In the genomic region with DNA sequence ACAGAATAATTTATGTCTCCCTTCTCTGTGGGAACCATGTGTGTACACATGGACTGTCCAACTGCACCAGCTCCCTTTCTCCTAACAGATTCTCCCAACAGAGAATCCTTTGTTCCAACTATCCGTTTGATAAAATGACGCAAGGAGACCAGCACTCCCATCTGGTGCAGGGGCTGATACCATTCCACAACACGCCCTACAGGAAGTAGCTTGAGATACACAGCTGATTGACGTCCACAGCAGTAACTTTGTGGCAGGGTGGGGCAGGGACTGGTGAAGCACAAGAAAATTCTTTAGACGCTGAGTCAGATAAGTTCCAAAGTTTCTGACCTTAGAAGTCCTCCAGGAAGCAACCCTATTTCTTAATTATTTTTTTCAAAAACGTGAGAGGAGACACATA, we compare ENCODE assay signal across 8 mouse cellular contexts.
DNase-seq lines count a peak whose midpoint lies in the region; ATAC-seq and TF ChIP-seq lines count a peak whose summit lies in the region.

No protein-coding gene starts in this region.

- TF ChIP-seq CTCF in kidney, postnatal 0 days (IDR thresholded peaks at IDR 0.05; ENCODE audit: low read depth): no peak
- TF ChIP-seq CTCF in intestine, postnatal 0 days (IDR thresholded peaks at IDR 0.05; ENCODE audit: low read depth): no peak

- no peaks in the 10 kb centered on the region; the same call in 1 of the 2 replicates for H3K4me1 ChIP-seq in kidney, postnatal 0 days (replicated peaks; ENCODE audit: insufficient read depth, low read length)
- H3K4me1 ChIP-seq in kidney, embryonic 15.5 days: peaks cover 16% of the 10 kb centered on the region
- H3K4me1 ChIP-seq in intestine, postnatal 0 days (replicated peaks; ENCODE audit: control insufficient read depth, insufficient read depth, low read length): peaks cover 5% of the 10 kb centered on the region; the same call in 1 of the 2 replicates
- H3K4me1 ChIP-seq in forebrain, embryonic 13.5 days: 0 out of 2 replicates have a peak, but pooled peaks cover 3% of the 10 kb centered on the region
- H3K4me1 ChIP-seq in forebrain, embryonic 11.5 days (replicated peaks; ENCODE audit: control insufficient read depth, insufficient read depth, low read length): no peaks in the 10 kb centered on the region

- H3K27ac ChIP-seq in kidney, postnatal 0 days: no peak overlapping the region
- no peak overlapping the region for H3K27ac ChIP-seq in kidney, embryonic 15.5 days
- no peak overlapping the region for H3K27ac ChIP-seq in intestine, postnatal 0 days (ENCODE audit: low read depth, low read length)
- H3K27ac ChIP-seq in forebrain, embryonic 13.5 days: no peak overlapping the region
- no peak overlapping the region for H3K27ac ChIP-seq in forebrain, embryonic 11.5 days (ENCODE audit: low read depth, low read length)

- H3K9ac ChIP-seq in kidney, postnatal 0 days (ENCODE audit: low read depth, low read length): no peak overlapping the region
- H3K9ac ChIP-seq in kidney, embryonic 15.5 days: no peak overlapping the region
- H3K9ac ChIP-seq in intestine, postnatal 0 days (ENCODE audit: low read depth, low read length): no peak overlapping the region
- no peak overlapping the region for H3K9ac ChIP-seq in forebrain, embryonic 13.5 days
- no peak overlapping the region for H3K9ac ChIP-seq in forebrain, embryonic 11.5 days (ENCODE audit: low read length)

- H3K27me3 ChIP-seq in kidney, postnatal 0 days (ENCODE audit: insufficient read depth, low read length): no peaks in the 10 kb centered on the region
- no peaks in the 10 kb centered on the region for H3K27me3 ChIP-seq in kidney, embryonic 15.5 days
- H3K27me3 ChIP-seq in intestine, postnatal 0 days (replicated peaks; ENCODE audit: control insufficient read depth, insufficient read depth, low read length): no peaks in the 10 kb centered on the region
- no peaks in the 10 kb centered on the region for H3K27me3 ChIP-seq in forebrain, embryonic 13.5 days
- H3K27me3 ChIP-seq in forebrain, embryonic 11.5 days (ENCODE audit: control insufficient read depth, insufficient read depth, low read length): no peaks in the 10 kb centered on the region

- no peak overlapping the region for H3K4me2 ChIP-seq in kidney, postnatal 0 days (ENCODE audit: low read length)
- H3K4me2 ChIP-seq in kidney, embryonic 15.5 days: no peak overlapping the region
- H3K4me2 ChIP-seq in intestine, postnatal 0 days (replicated peaks; ENCODE audit: low read depth): 0 out of 2 replicates have a peak overlapping the region, but pooled peaks have one; percentile 6
- no peak overlapping the region for H3K4me2 ChIP-seq in forebrain, embryonic 13.5 days
- no peak overlapping the region for H3K4me2 ChIP-seq in forebrain, embryonic 11.5 days (ENCODE audit: low read depth, low read length, severe bottlenecking)

- WGBS in kidney, postnatal 0 days: 42% methylated on average over 6 of the region's 6 CpGs
- 53% methylated on average over 6 of the region's 6 CpGs for whole genome bisulfite sequencing in kidney, embryonic 15.5 days
- 21% methylated on average over 6 of the region's 6 CpGs for WGBS in intestine, postnatal 0 days
- 81% methylated on average over 6 of the region's 6 CpGs for WGBS in forebrain, embryonic 13.5 days
- 79% methylated on average over 6 of the region's 6 CpGs for WGBS in forebrain, embryonic 11.5 days

- no peaks in the 10 kb centered on the region for H3K36me3 ChIP-seq in kidney, postnatal 0 days (ENCODE audit: insufficient read depth, low read length)
- peaks cover 17% of the 10 kb centered on the region; the same call in 1 of the 2 replicates for H3K36me3 ChIP-seq in kidney, embryonic 15.5 days
- no peaks in the 10 kb centered on the region for H3K36me3 ChIP-seq in intestine, postnatal 0 days (ENCODE audit: control insufficient read depth, insufficient read depth)
- H3K36me3 ChIP-seq in forebrain, embryonic 13.5 days (ENCODE audit: poor library complexity, severe bottlenecking): peaks cover 11% of the 10 kb centered on the region; the same call in 1 of the 2 replicates
- no peaks in the 10 kb centered on the region for H3K36me3 ChIP-seq in forebrain, embryonic 11.5 days (ENCODE audit: control insufficient read depth, insufficient read depth, low read length)

- peak; percentile 47 for DNase-seq in kidney, postnatal 0 days (ENCODE audit: low spot score)
- DNase-seq in c-Kit-positive CD71-positive TER-119-positive erythroid progenitor cells, embryonic 14.5 days (ENCODE audit: low spot score): peak; percentile 32
- no peak for DNase-seq in B cell, adult 2 months
- no peak for DNase-seq in forebrain, embryonic 11.5 days (ENCODE audit: low spot score)

- H3K4me3 ChIP-seq in kidney, postnatal 0 days (replicated peaks; ENCODE audit: low read depth, low read length): no peak overlapping the region
- H3K4me3 ChIP-seq in kidney, embryonic 15.5 days (replicated peaks): no peak overlapping the region
- H3K4me3 ChIP-seq in intestine, postnatal 0 days (ENCODE audit: low read depth, low read length): no peak overlapping the region
- no peak overlapping the region for H3K4me3 ChIP-seq in forebrain, embryonic 13.5 days
- no peak overlapping the region for H3K4me3 ChIP-seq in forebrain, embryonic 11.5 days (ENCODE audit: low read depth, low read length)

- ATAC-seq in kidney, postnatal 0 days (replicated peaks; ENCODE audit: low FRiP score, low read depth): no peak
- no peak for ATAC-seq in kidney, embryonic 15.5 days (replicated peaks; ENCODE audit: low FRiP score)
- peak; percentile 97 for ATAC-seq in intestine, postnatal 0 days
- peak; percentile 85 for ATAC-seq in megakaryocyte-erythroid progenitor cell, adult 5-6 weeks (replicated peaks; ENCODE audit: low FRiP score, low TSS enrichment, poor library complexity, severe bottlenecking)
- ATAC-seq in forebrain, embryonic 13.5 days: no peak
- ATAC-seq in forebrain, embryonic 11.5 days (replicated peaks; ENCODE audit: low FRiP score): no peak

- H3K9me3 ChIP-seq in kidney, postnatal 0 days (replicated peaks; ENCODE audit: low read length): no peaks in the 10 kb centered on the region
- no peaks in the 10 kb centered on the region for H3K9me3 ChIP-seq in kidney, embryonic 15.5 days (replicated peaks)
- no peaks in the 10 kb centered on the region for H3K9me3 ChIP-seq in intestine, postnatal 0 days (ENCODE audit: control insufficient read depth)
- H3K9me3 ChIP-seq in forebrain, embryonic 13.5 days (replicated peaks): no peaks in the 10 kb centered on the region
- H3K9me3 ChIP-seq in forebrain, embryonic 11.5 days (ENCODE audit: control insufficient read depth, low read length): no peaks in the 10 kb centered on the region

Comparison
In these comparisons a context has a peak if more than half of its experiments do, and no peak if none do; other contexts are left out.
1. ATAC-seq: peak in intestine, postnatal 0 days (single experiment) and megakaryocyte-erythroid progenitor cell, adult 5-6 weeks (single experiment); none in kidney, postnatal 0 days (single experiment), kidney, embryonic 15.5 days (single experiment), forebrain, embryonic 13.5 days (single experiment) and forebrain, embryonic 11.5 days (single experiment).
2. DNase-seq: peak in kidney, postnatal 0 days (single experiment) and c-Kit-positive CD71-positive TER-119-positive erythroid progenitor cells, embryonic 14.5 days (single experiment); none in B cell, adult 2 months (0 of 2) and forebrain, embryonic 11.5 days (single experiment).